Mouse (Mus musculus) ES-E14 (cell line): ENCODE measurements at regions not wholly inside any gene's neighbourhood (a gene's known extent, or its start where the extent isn't known, plus 50 kb on each side); places are given as distances from the start of the nearest gene placed in this dataset.

Experiments used
- CHD2 ChIP-seq: IDR thresholded peaks from 2 replicates; pipeline ENCODE4 v1.6.1; 2014; ENCODE audit warnings: mild to moderate bottlenecking, low read depth, low read length, inconsistent platforms
- MAFK ChIP-seq: IDR thresholded peaks from 2 replicates; pipeline ENCODE4 v1.6.1; 2014; ENCODE audit warnings: mild to moderate bottlenecking, low read depth, low read length, inconsistent platforms; ENCODE audit not compliant: insufficient read depth
- ZC3H11A ChIP-seq: IDR thresholded peaks from 2 replicates; pipeline ENCODE4 v1.6.1; 2012; ENCODE audit warnings: low read depth, mild to moderate bottlenecking, inconsistent platforms, low read length, borderline replicate concordance
- ZNF384 ChIP-seq: IDR thresholded peaks from 2 replicates; pipeline ENCODE4 v1.6.1; 2012; ENCODE audit warnings: low read depth, low read length, inconsistent platforms

- TF ChIP-seq ZC3H11A (no peak), ZNF384 (no peak), MAFK (no peak), CHD2 (no peak)
These were observed 186.8 kb upstream of the Foxq1 start for GRCm38 (mm10) chr13:31369182-31369581.
